Mouse (Mus musculus) T-helper 17 cell (primary cell): ENCODE measurements around the gene Efnb3.

ENCODE experiments used
- in situ Hi-C, 2 experiments: fragments of 300-600 bp; cut with MboI, MseI; formaldehyde crosslinking; loops; 1 replicate in 1 of 2; 2 replicates in 1 of 2; pipeline ENCODE4 v1.15.1; 2025; ENCODE audit warnings: high pct_unique_total_duplicates in 2 of 2

The Efnb3 gene

GRCm38 (mm10) chr11:69516661-69517060 lies 43.3 kb downstream of the Efnb3 start:
- in situ Hi-C loops, result loop anchor here (5.0 to 10.0 kb wide), 4 partner anchors 82 to 259 kb away; no protein-coding TSS in a partner anchor

GRCm38 (mm10) chr11:69516151-69516640 lies 43.8 kb downstream of the Efnb3 start:
- in situ Hi-C loops, result loop anchor here (5.0 to 10.0 kb wide), 4 partner anchors 81 to 259 kb away; no protein-coding TSS in a partner anchor

GRCm38 (mm10) chr11:69513840-69514239 lies 46.2 kb downstream of the Efnb3 start:
- in situ Hi-C loops, result loop anchor here (10.0 kb wide), 2 partner anchors 79 to 109 kb away; no protein-coding TSS in a partner anchor

GRCm38 (mm10) chr11:69510796-69511496 lies 49.1 kb downstream of the Efnb3 start:
- in situ Hi-C loops, result loop anchor here (10.0 kb wide), 2 partner anchors 76 to 106 kb away; no protein-coding TSS in a partner anchor
